Mouse (Mus musculus) liver, embryonic 13.5 days (tissue): ENCODE results near the gene Grifin. TPM values are rescaled to one million over a fixed set of nuclear protein-coding genes. Genes with fewer than 3 reads are reported as not detected.

ENCODE experiments used
- polyA plus RNA-seq: library from polyadenylated mRNA; unstranded; fragments of >200 nt; fragmentation: Nextera tagmentation; extraction: Ambion mirVana; gene quantifications from 2 replicates; pipeline ENCODE4 v1.2.1, GENCODE M21; 2015

Grifin gene
- polyA plus RNA-seq, 1 experiment from 2014 or later: 4.9 TPM

Other genes with a start within 250 kb of the Grifin start
- gene Mad1l1, start 243.5 kb downstream of the Grifin start, polyA plus RNA-seq: 24.8 and 25.9 TPM in 2 replicates
- gene Nudt1, start 243.4 kb downstream of the Grifin start, polyA plus RNA-seq: 34.8 and 35.5 TPM in 2 replicates
- gene Mrm2, start 233.2 kb downstream of the Grifin start, polyA plus RNA-seq: 12.4 and 13.0 TPM in 2 replicates
- 10.5 and 10.9 TPM in 2 replicates for gene Snx8, start 175.8 kb downstream of the Grifin start, polyA plus RNA-seq
- 101 and 120 TPM in 2 replicates for gene Eif3b, start 145.7 kb downstream of the Grifin start, polyA plus RNA-seq
- not detected in 2 replicates for gene Gm4869, start 119.4 kb downstream of the Grifin start, polyA plus RNA-seq
- gene Chst12, start 59.5 kb downstream of the Grifin start, polyA plus RNA-seq: 9.3 and 9.9 TPM in 2 replicates
- gene Lfng, start 42.2 kb upstream of the Grifin start, polyA plus RNA-seq: 7.6 and 8.0 TPM in 2 replicates
- 4.8 and 4.9 TPM in 2 replicates for gene Ttyh3, start 84.0 kb upstream of the Grifin start, polyA plus RNA-seq
- 4.3 and 5.6 TPM in 2 replicates for gene Iqce, start 137.3 kb upstream of the Grifin start, polyA plus RNA-seq
- gene Brat1, start 139.9 kb upstream of the Grifin start, polyA plus RNA-seq: 8.0 and 8.2 TPM in 2 replicates
- 0.82 and 0.97 TPM in 2 replicates for gene Amz1, start 159.1 kb upstream of the Grifin start, polyA plus RNA-seq